Mouse (Mus musculus) lung, postnatal 25 days (tissue): ENCODE data around the gene Upk3bl.

ENCODE experiments used
- DNase-seq: peaks from one replicate; pipeline ENCODE4 v3.0.0; 2022; ENCODE audit warnings: low spot score

The Upk3bl gene

GRCm38 (mm10) chr5:136054301-136055077 is at the start of gene Upk3bl:
Gene Upk3bl, plus strand, starts transcription at chr5:136054492.
- DNase-seq = no peak

- DNase-seq = no peak
Observed at GRCm38 (mm10) chr5:136004537-136004936, 49.8 kb upstream of the Upk3bl start.

- no peak for DNase-seq
Observed at GRCm38 (mm10) chr5:136007745-136008144, 46.5 kb upstream of the Upk3bl start.

GRCm38 (mm10) chr5:136014877-136015276 is 39.4 kb upstream of the Upk3bl start:
- DNase-seq = no peak

- DNase-seq = no peak
Observed at GRCm38 (mm10) chr5:136015586-136015985, 38.7 kb upstream of the Upk3bl start.

GRCm38 (mm10) chr5:136016014-136016876 is 38.0 kb upstream of the Upk3bl start:
- DNase-seq = no peak

GRCm38 (mm10) chr5:136017262-136017661 is 37.0 kb upstream of the Upk3bl start:
- no peak for DNase-seq

GRCm38 (mm10) chr5:136018726-136019125 is 35.6 kb upstream of the Upk3bl start:
- no peak for DNase-seq

GRCm38 (mm10) chr5:136019907-136020306 is 34.4 kb upstream of the Upk3bl start:
- DNase-seq = no peak

GRCm38 (mm10) chr5:136025712-136026111 is 28.6 kb upstream of the Upk3bl start:
- DNase-seq = no peak

- DNase-seq = no peak
Observed at GRCm38 (mm10) chr5:136026859-136027258, 27.4 kb upstream of the Upk3bl start.

GRCm38 (mm10) chr5:136027612-136028311 is 26.5 kb upstream of the Upk3bl start:
- DNase-seq = peak; percentile 40

GRCm38 (mm10) chr5:136034868-136035267 is 19.4 kb upstream of the Upk3bl start:
- DNase-seq = no peak

GRCm38 (mm10) chr5:136035285-136035684 is 19.0 kb upstream of the Upk3bl start:
- DNase-seq = no peak

- DNase-seq = no peak
Observed at GRCm38 (mm10) chr5:136036667-136037066, 17.6 kb upstream of the Upk3bl start.

- no peak for DNase-seq
Observed at GRCm38 (mm10) chr5:136038258-136039214, 15.8 kb upstream of the Upk3bl start, which contains the start of gene Upk3b. Gene Upk3b, plus strand, starts transcription at chr5:136038496.

GRCm38 (mm10) chr5:136040210-136040609 is 14.1 kb upstream of the Upk3bl start:
- DNase-seq = no peak

- no peak for DNase-seq
Observed at GRCm38 (mm10) chr5:136041260-136041659, 13.0 kb upstream of the Upk3bl start.

GRCm38 (mm10) chr5:136041666-136042065 is 12.6 kb upstream of the Upk3bl start:
- DNase-seq = no peak

GRCm38 (mm10) chr5:136044865-136045264 is 9.4 kb upstream of the Upk3bl start:
- no peak for DNase-seq

GRCm38 (mm10) chr5:136045408-136045807 is 8.9 kb upstream of the Upk3bl start:
- DNase-seq = no peak
